Mouse (Mus musculus) intestine, embryonic 15.5 days (tissue): ENCODE measurements around the gene Gm16181. TPM values are rescaled to one million over a fixed set of nuclear protein-coding genes. Genes with fewer than 3 reads are reported as not detected.

Experiments
- ATAC-seq: fragments of 200-750 bp; cut with Nextera tagmentation; 2 replicates; pipeline ENCODE4 v1.8.0; 2017; ENCODE audit warnings: moderate TSS enrichment, moderate library complexity
- H3K27ac ChIP-seq: fragments of 300-500 bp; sonication (generic); 2 replicates; pipeline ENCODE4 v1.5.1; 2015; ENCODE audit warnings: mild to moderate bottlenecking, inconsistent platforms
- H3K27me3 ChIP-seq: fragments of 300-500 bp; sonication (generic); replicated peaks from 2 replicates; pipeline ENCODE4 v1.6.1; 2015; ENCODE audit warnings: inconsistent platforms
- H3K36me3 ChIP-seq: fragments of 300-500 bp; sonication (generic); 2 replicates; pipeline ENCODE4 v1.6.1; 2015; ENCODE audit warnings: inconsistent platforms
- H3K4me1 ChIP-seq: fragments of 300-500 bp; sonication (generic); replicated peaks from 2 replicates; pipeline ENCODE4 v1.6.1; 2015; ENCODE audit warnings: inconsistent platforms
- H3K4me2 ChIP-seq: fragments of 300-500 bp; sonication (generic); replicated peaks from 2 replicates; pipeline ENCODE4 v1.6.1; 2015; ENCODE audit warnings: mild to moderate bottlenecking, inconsistent platforms
- H3K4me3 ChIP-seq: fragments of 300-500 bp; sonication (generic); replicated peaks from 2 replicates; pipeline ENCODE4 v1.5.1; 2015; ENCODE audit warnings: inconsistent platforms
- H3K9ac ChIP-seq: fragments of 300-500 bp; sonication (generic); 2 replicates; pipeline ENCODE4 v1.6.1; 2015; ENCODE audit warnings: inconsistent platforms
- H3K9me3 ChIP-seq: fragments of 300-500 bp; sonication (generic); 2 replicates; pipeline ENCODE4 v1.6.1; 2016; ENCODE audit warnings: inconsistent platforms
- WGBS: fragments of 180-500 bp; shearing (Covaris S2); methylation state at CpG from one replicate; pipeline ENCODE4 v1.1.7; 2015; 5-methylcytosine and 5-hydroxymethylcytosine counted together
- polyA plus RNA-seq: library from polyadenylated mRNA; unstranded; fragments of >200 nt; fragmentation: Nextera tagmentation; extraction: Ambion mirVana; gene quantifications from 2 replicates; pipeline ENCODE4 v1.2.1, GENCODE M21; 2015

The Gm16181 gene
- polyA plus RNA-seq, 1 experiment from 2014 or later = 0.59 TPM

DNA sequence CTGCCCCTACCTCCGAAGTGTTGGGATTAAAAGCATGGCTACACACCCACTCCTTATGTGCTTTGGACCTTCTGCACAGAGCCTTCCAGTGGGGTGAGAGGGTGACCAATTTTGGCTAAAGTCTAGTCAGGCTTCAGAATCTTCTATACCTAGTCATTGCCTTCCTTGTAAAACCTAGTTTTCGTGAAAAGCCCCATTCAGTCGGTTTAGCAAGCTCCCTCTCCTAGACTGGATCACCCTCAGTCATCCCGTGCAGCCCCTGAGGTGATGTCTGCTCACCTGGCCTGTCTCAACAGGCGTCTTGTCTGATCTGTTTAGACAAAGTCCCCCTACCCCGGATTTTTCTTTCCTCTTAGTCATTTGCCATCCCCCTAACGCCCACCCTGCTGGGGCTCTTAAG is 22.6 kb upstream of the Gm16181 start:
- Histone ChIP-seq H3K9ac (no peak overlapping the region), H3K27me3 (peaks cover 33% of the 10 kb centered on the region), H3K27ac (no peak overlapping the region), H3K9me3 (no peaks in the 10 kb centered on the region), H3K36me3 (no peaks in the 10 kb centered on the region), H3K4me2 (no peak overlapping the region), H3K4me1 (peaks cover 19% of the 10 kb centered on the region), H3K4me3 (no peak overlapping the region)
- 59% methylated on average over 7 of the region's 7 CpGs for WGBS
- ATAC-seq = no peak

DNA sequence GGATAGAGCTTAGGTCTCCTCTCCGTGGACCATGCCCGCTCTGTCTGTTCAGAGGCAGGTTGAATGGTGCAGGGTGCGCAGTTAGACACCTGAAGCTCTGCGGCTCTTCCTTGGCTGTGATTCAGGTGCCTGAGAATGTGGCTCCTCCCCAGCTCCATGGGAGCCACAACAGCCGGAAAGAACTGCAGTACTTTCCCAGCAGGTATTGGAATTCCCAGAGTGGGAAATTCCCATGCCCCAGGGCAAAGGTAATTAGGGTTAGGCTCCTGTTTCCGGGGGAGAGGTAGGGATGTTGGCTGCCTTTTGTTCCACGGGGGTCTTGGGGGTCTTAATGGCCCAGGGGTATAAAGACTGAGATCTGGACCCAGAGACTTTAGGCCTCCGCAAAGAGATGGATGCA is 21.7 kb upstream of the Gm16181 start:
- no peak overlapping the region for H3K4me2 ChIP-seq
- no peak for ATAC-seq
- peaks cover 40% of the 10 kb centered on the region for H3K27me3 ChIP-seq
- H3K4me1 ChIP-seq = peaks cover 17% of the 10 kb centered on the region
- no peaks in the 10 kb centered on the region for H3K9me3 ChIP-seq
- H3K27ac ChIP-seq = no peak overlapping the region
- no peaks in the 10 kb centered on the region for H3K36me3 ChIP-seq
- no peak overlapping the region for H3K4me3 ChIP-seq
- 34% methylated on average over 8 of the region's 8 CpGs for WGBS
- H3K9ac ChIP-seq = no peak overlapping the region

- peaks cover 40% of the 10 kb centered on the region for H3K27me3 ChIP-seq
- no peak for ATAC-seq
- no peak overlapping the region for H3K4me3 ChIP-seq
- H3K4me1 ChIP-seq = peaks cover 5% of the 10 kb centered on the region
- H3K4me2 ChIP-seq = no peak overlapping the region
- H3K9me3 ChIP-seq = no peaks in the 10 kb centered on the region
- H3K36me3 ChIP-seq = no peaks in the 10 kb centered on the region
- WGBS = 78% methylated on average over 11 of the region's 11 CpGs
- H3K9ac ChIP-seq = no peak overlapping the region
- H3K27ac ChIP-seq = no peak overlapping the region
Measured at GRCm38 (mm10) chr17:35200398-35200797, 20.2 kb upstream of the Gm16181 start.

- Histone ChIP-seq H3K4me2 (no peak overlapping the region), H3K27ac (no peak overlapping the region), H3K4me3 (0 out of 2 replicates have a peak overlapping the region, but pooled peaks have one; percentile 7), H3K4me1 (no peaks in the 10 kb centered on the region; the same call in 1 of the 2 replicates), H3K9ac (no peak overlapping the region), H3K36me3 (no peaks in the 10 kb centered on the region), H3K27me3 (peaks cover 33% of the 10 kb centered on the region), H3K9me3 (no peaks in the 10 kb centered on the region)
- no peak for ATAC-seq
- 66% methylated on average over 11 of the region's 11 CpGs for WGBS
Measured at GRCm38 (mm10) chr17:35201128-35201527, 19.5 kb upstream of the Gm16181 start.

- H3K27ac ChIP-seq = 0 out of 2 replicates have a peak within 1 kb of the TSS, but pooled peaks have one; percentile 13
- no peak within 1 kb of the TSS for H3K9ac ChIP-seq
- 0 out of 2 replicates have a peak, but pooled peaks have one; percentile 47 for ATAC-seq
- WGBS = 26% methylated on average over 13 of the region's 13 CpGs
- H3K4me1 ChIP-seq = no peaks in the 10 kb centered on the region
- H3K4me2 ChIP-seq = peak within 1 kb of the TSS; percentile 42; the same call in 1 of the 2 replicates
- H3K9me3 ChIP-seq = no peaks in the 10 kb centered on the region
- 0 out of 2 replicates have a peak within 1 kb of the TSS, but pooled peaks have one; percentile 7 for H3K4me3 ChIP-seq
- H3K36me3 ChIP-seq = no peaks in the 10 kb centered on the region
- H3K27me3 ChIP-seq = peaks cover 29% of the 10 kb centered on the region
Measured at GRCm38 (mm10) chr17:35201787-35202186, 18.8 kb upstream of the Gm16181 start, which contains the start of gene Tnf. TSS of gene Tnf (minus strand) at chr17:35202007.

- peaks cover 29% of the 10 kb centered on the region for H3K27me3 ChIP-seq
- H3K9me3 ChIP-seq = no peaks in the 10 kb centered on the region
- H3K4me1 ChIP-seq = no peaks in the 10 kb centered on the region
- WGBS = 71% methylated on average over 4 of the region's 4 CpGs
- no peak overlapping the region for H3K4me2 ChIP-seq
- no peak overlapping the region for H3K27ac ChIP-seq
- H3K36me3 ChIP-seq = no peaks in the 10 kb centered on the region
- H3K9ac ChIP-seq = no peak overlapping the region
- no peak for ATAC-seq
- no peak overlapping the region for H3K4me3 ChIP-seq
Measured at GRCm38 (mm10) chr17:35202442-35202841, 18.2 kb upstream of the Gm16181 start.

DNA sequence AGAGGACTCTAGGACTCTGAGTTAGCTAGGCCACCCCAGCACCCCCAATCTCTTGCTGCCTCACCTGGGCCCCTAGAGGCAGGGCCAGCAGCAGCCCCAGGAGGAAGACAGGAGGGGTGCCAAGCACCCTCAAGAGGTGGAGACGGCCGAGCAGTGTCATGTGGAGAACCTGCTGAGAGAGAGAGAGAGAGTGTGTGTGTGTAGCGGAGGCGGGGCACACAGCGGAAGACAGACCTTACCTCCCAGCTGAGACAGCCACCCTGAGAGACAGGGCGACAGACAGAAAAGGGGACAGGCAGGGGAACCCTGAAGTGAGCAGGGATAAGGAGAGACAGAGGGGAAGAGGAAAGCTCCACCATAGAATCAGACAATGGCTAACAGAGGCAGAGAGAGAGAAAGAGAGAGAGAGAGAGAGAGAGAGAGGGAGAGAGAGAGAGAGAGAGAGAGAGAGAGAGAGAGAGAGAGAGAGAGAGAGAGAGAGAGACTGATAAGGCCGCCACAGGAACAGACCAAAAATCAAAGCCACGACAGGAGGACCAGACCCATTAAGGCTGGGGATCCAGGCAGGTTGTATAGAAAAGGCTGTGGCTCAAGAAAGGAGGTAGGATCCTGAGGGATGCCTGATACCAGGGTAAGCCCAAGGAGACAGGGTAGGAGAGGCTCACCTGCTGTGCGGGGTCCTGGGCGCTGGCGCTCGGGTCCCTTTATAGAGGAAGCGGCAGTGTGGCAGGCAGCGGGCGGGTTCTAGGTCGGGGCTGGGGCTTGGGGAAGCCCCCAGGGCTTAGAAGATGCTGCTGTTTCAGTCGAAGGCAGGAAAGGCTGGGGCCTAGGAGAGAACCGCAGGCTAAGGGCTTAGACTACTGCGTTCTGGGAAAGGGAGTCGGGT is 15.9 kb upstream of the Gm16181 start, which contains the start of gene Lta:
Gene Lta, minus strand, starts transcription at position 858 of the 886 bp plus-strand sequence.
- H3K4me1 ChIP-seq = no peaks in the 10 kb centered on the region
- H3K27me3 ChIP-seq = peaks cover 29% of the 10 kb centered on the region
- H3K9me3 ChIP-seq = no peaks in the 10 kb centered on the region
- WGBS = 41% methylated on average over 20 of the region's 20 CpGs
- ATAC-seq = no peak
- no peak within 1 kb of the TSS for H3K4me3 ChIP-seq
- no peak within 1 kb of the TSS for H3K4me2 ChIP-seq
- no peaks in the 10 kb centered on the region for H3K36me3 ChIP-seq
- no peak within 1 kb of the TSS for H3K27ac ChIP-seq
- H3K9ac ChIP-seq = no peak within 1 kb of the TSS

GRCm38 (mm10) chr17:35205380-35205769 is 15.3 kb upstream of the Gm16181 start:
- Histone ChIP-seq H3K4me1 (no peaks in the 10 kb centered on the region), H3K9me3 (no peaks in the 10 kb centered on the region), H3K36me3 (no peaks in the 10 kb centered on the region), H3K4me2 (no peak overlapping the region), H3K27ac (no peak overlapping the region), H3K4me3 (no peak overlapping the region), H3K27me3 (peaks cover 29% of the 10 kb centered on the region), H3K9ac (no peak overlapping the region)
- no peak for ATAC-seq
- 56% methylated on average over 10 of the region's 10 CpGs for WGBS

DNA sequence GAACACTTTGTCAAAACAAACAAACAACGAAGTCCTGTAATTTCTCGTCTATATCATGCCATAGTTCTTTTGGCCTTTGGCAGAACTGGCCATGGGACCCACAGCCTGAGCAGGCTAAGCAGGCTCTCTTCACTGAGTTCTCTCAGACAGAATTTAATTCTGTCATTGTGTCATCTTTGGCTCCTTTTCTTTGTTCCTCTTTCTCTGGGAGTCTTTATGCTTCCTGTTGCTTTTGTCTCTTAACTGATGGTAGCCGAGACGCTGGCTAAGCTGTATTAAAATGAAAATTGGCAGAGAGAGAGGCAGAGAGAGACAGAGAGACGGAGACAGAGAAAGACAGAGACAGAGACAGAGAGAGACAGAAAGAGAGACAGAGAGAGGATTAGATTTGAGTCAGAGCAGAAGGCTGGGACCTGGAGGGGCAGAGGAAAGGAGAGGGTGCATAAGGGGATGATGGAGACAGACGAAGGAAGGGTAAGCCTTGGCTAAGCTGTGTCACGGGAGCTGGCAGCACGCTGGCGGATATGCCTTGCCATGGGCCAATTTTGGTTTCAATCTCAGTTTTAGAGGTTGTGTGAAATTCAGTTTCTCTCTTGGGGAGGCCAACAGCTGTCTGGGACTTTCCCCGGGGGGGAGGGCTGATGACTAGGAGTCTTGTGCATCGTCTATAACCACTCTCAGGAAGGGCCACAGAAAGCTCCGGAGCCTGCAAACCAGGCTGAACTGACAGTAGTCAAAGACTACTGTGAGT is 10.7 kb upstream of the Gm16181 start:
- H3K9me3 ChIP-seq = no peaks in the 10 kb centered on the region
- H3K4me1 ChIP-seq = no peaks in the 10 kb centered on the region
- no peak for ATAC-seq
- 79% methylated on average over 12 of the region's 12 CpGs for WGBS
- H3K27me3 ChIP-seq = 0 out of 2 replicates have a peak, but pooled peaks cover 2% of the 10 kb centered on the region
- no peak overlapping the region for H3K27ac ChIP-seq
- no peak overlapping the region for H3K9ac ChIP-seq
- H3K4me3 ChIP-seq = no peak overlapping the region
- no peaks in the 10 kb centered on the region for H3K36me3 ChIP-seq
- H3K4me2 ChIP-seq = no peak overlapping the region

DNA sequence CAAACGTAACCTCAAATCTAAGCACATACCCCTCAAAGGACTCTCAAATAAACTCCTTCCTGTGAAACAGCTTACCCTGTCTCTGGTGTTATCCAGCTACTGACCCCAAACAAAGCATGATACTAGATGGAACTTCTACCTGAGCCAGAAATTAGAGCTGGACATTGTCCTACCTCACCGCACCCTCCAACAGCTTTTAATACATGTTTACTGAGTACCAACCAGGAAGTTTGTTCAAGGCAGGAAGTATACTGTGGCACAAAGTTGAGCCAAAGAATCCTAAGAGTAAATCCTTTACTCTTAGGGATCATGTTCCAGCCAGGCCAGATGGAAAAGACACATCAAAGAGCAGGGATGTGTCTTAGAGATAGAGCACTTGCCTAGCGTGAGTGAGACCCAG is 10.0 kb upstream of the Gm16181 start:
- H3K9ac ChIP-seq = no peak overlapping the region
- H3K9me3 ChIP-seq = no peaks in the 10 kb centered on the region
- H3K4me2 ChIP-seq = no peak overlapping the region
- no peaks in the 10 kb centered on the region for H3K27me3 ChIP-seq
- H3K27ac ChIP-seq = no peak overlapping the region
- ATAC-seq = no peak
- no peaks in the 10 kb centered on the region for H3K36me3 ChIP-seq
- WGBS = 57% methylated on average over 3 of the region's 3 CpGs
- H3K4me1 ChIP-seq = no peaks in the 10 kb centered on the region
- H3K4me3 ChIP-seq = no peak overlapping the region

- Histone ChIP-seq H3K9ac (no peak overlapping the region), H3K4me2 (no peak overlapping the region), H3K4me1 (no peaks in the 10 kb centered on the region), H3K27ac (no peak overlapping the region), H3K27me3 (no peaks in the 10 kb centered on the region), H3K36me3 (no peaks in the 10 kb centered on the region), H3K4me3 (no peak overlapping the region), H3K9me3 (no peaks in the 10 kb centered on the region)
- no peak for ATAC-seq
- WGBS = 83% methylated on average over 5 of the region's 5 CpGs
Measured at GRCm38 (mm10) chr17:35213071-35213470, 7.6 kb upstream of the Gm16181 start.

DNA sequence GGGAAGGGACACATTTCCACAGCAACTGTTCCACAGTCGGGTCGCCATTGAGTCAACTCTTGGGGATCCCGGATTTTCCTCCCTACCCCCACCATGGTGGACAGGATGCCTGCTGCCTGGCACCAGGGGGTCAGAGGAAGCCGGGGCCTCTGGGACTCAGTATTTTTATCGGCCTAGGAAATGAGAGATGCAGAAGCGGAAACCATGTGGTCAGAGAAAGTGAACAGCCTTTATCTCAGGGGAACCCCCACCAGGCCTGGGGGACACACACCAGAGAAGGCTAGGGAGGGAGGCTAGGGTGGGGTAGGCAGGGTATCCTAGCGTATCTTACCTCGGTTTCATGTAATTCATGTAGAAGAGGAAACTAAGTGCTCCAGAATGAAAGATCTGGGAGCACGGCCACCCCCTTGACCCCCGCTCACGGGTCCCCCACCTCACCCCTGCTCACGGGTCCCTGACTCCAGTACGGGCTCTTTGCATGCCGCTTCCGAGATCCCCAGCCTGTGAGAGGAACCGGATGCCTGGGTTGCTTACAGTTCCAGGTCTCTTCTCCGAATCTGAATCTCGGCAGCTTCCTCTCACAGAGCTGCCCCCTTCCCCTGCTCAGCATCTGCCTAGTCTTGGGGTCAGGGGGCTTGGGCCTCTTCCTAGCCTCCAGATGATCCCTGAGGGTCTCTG is 2.0 kb upstream of the Gm16181 start:
- H3K4me1 ChIP-seq = peaks cover 14% of the 10 kb centered on the region
- no peak overlapping the region for H3K9ac ChIP-seq
- H3K4me3 ChIP-seq = no peak overlapping the region
- H3K27ac ChIP-seq = no peak overlapping the region
- H3K9me3 ChIP-seq = no peaks in the 10 kb centered on the region
- peaks cover 8% of the 10 kb centered on the region; the same call in 1 of the 2 replicates for H3K36me3 ChIP-seq
- H3K4me2 ChIP-seq = no peak overlapping the region
- H3K27me3 ChIP-seq = no peaks in the 10 kb centered on the region
- no peak for ATAC-seq
- 76% methylated on average over 18 of the region's 18 CpGs for WGBS
